Mouse (Mus musculus) frontal cortex, postnatal 14 days (tissue): ENCODE data around the gene Rnf166.

Experiments used
- DNase-seq, 2 experiments: peaks; one replicate each; pipeline ENCODE4 v3.0.0; 2022; ENCODE audit warnings: low spot score in 2 of 2

Gene Rnf166

DNA sequence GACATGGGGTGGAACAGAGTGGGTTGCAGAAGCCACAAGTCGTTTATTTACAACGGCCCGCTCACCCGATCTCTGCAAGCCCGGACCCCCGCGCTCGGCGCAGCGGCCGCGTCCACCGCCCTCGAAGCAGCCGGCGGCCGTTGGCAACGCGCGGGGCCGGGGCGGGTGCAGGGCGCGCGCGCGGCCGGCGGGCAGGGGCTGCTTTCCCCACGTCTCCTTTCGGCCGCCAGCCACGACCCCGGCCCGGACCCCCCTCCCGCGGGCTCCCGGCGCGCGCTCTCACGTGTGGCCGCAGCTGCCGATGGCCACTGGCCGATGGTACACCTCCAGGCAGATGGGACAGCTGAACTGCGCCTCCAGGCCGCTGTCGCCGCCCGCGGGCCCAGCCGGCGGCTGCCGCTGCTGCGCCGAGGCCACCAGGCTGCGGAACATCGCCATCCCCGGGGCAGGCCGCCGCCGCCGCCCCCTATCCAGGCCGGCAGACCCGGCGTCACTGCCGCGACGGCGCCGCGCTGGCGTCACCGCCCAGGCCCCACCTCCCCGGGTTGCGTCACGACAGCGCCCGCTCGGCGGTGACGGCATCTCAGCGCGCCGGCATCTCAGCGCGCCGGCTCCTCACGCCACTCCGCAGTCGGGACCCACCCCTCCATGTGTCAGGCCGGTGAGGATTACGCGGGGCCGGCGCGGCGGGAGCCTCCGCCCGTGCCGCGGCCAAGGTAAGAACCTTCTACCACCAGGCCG, at the start of gene Rnf166, which contains the start of gene Ctu2:
TSS of gene Rnf166 (minus strand) at position 485 of the 741 bp plus-strand sequence.
TSS of gene Ctu2 (plus strand) at position 564 of the 741 bp plus-strand sequence.
- peak; percentile 76 to 89 for DNase-seq

DNA sequence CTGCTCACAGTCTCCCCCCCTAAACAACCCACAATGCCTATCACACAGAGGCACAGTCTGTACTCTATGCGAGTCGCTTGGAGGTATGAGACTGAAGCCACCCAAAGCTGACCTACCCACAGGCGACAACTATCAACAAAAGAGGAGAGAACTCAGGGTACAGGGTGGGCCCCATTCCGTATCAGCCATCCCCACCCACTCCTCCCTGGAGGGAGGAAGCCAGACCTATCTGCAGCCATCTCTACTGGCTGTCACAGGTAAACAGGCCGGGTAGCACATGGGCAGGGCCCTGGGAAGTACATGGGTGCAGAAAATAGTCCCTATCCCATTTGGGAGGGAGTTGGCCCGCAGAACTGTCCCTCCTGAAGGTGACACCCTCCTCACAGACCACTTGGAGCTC, 49.1 kb upstream of the Rnf166 start:
- no peak for DNase-seq

DNA sequence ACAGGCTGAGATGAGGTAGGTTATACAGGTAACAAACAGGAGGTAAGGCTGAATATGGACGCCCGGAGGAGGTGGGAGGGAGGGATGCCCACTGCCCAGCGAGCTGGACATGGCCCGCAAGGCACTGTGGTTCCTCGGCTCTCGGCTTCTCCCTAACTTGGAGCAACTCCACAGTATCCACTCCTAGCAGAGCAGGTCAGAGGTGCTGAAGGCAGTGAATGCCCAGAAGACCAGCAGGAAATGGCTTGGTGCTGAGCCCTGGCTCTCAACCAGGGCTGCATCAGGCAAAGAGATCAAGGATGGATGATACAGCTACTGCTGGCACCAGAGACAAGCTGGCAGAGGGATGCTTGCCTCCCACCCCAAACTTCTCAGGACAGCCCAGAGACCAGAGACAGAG, 48.6 kb upstream of the Rnf166 start:
- DNase-seq: no peak

DNA sequence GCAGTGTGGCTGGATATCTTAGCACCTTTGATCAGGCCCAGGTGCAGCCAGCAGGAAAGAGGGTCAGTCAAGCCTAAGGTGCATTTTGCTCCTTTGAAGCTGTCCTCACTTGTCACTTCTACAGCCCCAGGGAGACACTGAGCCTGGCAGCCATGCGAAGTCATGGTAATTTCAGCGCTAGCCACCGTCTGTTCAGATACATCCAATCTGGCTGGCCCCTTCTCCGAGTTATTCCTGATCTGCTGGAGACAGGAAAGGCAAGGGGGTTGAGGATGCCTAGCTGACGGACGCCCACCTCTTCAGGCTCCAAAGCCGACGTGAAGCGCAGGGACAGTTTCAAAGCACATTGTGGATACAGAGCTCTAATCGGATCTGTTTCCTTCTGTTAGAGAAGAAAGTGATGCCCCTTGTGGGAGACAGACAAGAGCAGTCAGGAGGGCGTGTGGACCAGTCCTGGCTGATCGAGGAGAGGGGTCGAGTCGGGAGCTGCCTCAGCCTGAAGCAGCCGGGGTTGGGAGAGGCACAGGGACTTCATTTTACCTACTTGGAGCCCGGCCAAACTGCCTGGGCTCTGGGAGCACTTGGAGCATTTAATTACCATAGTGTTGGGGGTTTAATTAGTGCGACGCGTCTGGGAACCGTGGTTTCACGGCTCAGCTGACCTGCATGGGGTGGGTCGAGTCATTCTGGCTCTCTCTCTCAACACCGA, 47.9 kb upstream of the Rnf166 start:
- DNase-seq: peak; percentile 29 to 54

DNA sequence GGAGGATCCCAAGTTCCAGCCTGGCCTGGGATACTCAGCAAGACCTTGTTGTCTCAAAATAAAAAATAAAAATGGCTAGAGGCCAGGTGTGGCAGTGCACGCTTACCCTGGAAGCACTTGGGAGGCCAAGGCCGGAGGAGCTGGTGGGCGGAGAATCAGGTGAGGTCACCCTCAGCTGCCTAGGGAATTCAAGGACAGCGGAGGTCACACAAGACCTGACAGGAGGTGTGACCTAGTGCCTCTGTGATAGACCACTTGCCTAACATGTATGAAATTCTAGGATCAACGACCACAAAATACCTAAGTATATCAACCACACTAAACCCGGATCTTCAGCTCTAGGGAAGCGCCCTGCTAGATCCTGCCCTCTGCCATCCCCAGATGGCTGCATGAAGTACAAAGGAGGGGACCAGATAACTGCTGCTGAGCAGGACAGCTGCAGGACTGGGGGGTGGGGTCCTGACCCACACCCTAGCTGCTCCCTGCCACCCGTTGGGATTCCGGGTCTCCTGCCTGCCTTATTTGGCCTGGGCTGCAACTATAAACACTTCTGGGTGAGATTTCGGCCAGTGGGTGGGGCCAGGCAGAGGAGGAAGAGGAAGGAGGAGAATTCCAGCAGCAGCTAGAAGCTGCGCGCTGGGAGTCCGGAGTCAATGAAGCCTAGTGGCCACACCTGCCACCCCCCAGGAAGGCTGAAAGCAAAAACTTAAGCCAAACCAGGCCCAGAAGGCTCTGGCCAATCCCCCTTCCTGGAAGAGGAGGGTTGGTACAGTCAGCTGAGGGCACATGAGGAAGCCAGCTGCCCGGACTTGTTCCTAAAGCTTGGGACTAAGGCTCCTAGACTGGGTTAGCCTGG, 47.2 kb upstream of the Rnf166 start:
- no peak for DNase-seq

DNA sequence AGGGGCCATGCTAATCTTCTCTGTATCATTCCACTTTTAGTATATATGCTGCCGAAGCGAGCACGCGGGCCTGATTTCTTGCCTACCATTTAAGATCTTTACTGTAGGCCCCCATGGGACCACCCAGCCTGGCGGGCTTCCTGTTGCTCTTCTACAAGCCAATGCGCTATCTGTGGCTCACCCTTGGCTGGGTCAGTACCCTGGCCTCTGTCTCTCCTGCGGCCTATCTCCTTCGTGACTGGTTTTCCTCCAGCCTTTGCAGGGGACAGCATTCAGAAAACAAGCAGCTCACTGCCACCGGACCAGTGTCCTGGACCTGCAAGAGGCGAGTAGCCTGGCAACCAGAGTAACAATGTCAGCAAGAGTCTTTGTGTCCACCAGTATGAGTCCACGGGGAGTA, 44.7 kb upstream of the Rnf166 start:
- no peak for DNase-seq

DNA sequence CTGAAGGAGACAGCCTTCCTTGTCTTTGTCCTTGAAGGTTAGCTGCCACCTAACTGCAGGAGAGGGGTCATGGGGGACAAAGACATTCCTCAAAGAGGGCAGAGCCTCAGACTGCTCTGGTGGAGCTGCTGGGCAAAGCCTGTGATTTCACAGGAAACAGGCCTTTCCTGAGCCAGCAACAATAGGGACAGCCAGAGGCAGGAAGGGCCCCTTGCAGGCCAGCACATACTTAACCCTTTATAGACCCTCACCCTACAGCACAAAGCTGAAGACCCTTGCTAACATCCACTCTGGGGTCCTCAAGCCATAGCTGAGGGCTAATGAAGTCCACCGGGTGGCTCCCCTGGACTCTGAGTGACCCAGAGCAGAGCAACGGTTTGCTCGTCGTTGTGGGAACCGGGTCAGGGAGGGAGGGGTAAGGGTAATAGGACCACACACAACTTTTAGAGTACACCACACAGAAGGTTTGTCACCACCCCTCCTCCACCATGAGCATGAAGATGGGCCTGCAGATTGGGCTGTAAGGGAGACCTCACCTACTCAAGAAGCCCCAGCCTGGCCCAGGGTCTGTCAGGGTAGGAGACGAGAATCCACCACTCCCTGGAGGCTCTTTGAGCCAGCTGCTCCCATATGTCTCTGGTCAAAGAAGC, 41.8 kb upstream of the Rnf166 start:
- DNase-seq: no peak

DNA sequence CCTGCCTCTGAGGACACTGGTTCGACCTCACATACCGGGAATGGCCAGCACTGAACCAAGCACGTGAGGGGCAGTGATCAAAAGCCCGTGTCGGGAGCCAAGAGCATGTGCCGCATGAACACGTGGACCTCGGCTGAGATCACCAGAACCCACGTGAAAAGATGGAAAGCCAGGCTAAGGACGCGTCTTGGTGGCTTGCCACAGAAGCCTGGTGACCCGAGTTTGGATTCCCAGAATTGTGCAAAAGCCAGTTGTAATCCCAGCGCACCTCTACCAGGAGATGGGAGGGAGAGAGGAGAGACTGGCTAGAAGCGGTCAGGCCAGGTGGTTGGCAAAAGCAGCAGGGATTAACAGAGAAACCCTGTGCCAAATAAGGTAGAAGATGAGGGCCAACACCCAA, 39.8 kb upstream of the Rnf166 start:
- no peak for DNase-seq

DNA sequence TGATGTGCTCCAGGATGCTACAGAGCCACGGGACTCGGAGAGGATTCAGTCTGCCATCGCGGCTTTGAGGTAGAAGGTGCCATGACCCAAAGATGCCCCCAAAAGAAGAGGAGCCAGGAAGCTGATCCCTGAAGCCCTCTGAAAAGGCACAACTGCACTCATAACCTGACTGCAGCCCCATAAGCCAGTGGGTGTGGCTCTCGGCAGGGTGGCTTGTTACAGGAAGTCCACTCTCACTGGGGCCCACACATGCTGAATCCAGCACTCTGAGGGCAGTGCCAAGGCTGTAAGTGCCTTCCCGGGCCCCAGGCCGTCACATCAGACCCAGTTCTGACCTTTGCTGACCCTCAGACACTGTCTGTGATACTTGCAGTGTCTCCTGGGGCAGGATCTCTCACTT, 36.5 kb upstream of the Rnf166 start:
- no peak for DNase-seq

DNA sequence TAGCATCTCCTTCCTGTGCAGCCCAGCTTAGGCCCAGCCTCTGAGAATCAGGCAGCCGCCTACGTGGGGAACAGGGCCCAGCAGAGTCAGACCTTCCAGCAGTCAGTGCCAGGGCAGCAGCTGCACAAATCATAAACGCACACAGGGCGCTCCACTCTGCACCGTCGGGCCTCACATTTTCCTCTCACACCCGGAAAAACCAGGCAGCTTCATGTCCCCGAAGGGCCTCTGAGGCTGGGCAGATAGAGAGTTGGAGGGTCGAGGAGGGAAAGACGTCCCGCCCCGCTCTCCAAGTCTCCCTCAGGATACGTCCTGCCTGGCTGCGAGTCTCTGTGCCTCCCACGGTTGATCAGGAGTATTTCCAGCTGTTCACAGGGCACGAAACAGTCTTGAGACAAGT, 35.7 kb upstream of the Rnf166 start:
- no peak for DNase-seq

DNA sequence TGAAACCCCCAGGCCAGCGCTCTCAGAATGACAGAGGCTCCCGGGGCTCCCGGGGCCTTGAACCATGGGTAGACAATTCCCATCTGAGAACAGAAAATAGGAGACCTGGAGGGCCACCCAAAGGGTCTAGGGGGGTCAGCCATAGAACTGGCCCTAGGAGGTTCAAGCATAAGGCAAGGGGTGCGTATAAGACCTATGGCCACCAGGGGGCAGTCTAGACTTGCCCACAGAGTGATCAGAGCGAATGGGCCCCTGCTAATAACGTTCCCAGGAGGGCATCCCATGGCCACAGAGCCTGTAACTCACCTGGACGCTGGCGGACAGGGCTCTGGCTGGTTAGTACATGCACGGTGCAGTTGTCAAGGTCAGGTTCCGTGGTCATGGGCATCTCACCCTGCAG, 25.0 kb upstream of the Rnf166 start:
- DNase-seq: peak; percentile 46 to 64

DNA sequence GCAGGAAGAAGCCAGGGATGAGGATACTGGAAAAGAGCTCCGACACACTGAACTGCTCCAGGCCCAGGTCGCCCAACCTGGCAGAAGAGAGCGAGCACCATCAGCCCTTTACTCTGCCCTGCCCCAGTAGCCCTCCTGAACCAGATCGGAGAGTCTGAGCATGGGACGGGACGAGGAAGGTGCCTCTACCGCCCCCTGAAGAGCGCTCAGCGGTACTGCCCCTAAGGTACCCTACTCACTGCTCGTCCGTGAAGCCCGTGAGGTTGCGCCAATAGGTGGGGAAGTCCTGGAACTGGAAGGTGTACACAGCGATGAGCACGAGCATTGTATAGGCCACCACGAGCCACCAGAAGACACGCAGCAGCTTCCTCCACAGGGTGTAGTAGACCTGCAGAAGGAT, 22.0 kb upstream of the Rnf166 start:
- no peak for DNase-seq

DNA sequence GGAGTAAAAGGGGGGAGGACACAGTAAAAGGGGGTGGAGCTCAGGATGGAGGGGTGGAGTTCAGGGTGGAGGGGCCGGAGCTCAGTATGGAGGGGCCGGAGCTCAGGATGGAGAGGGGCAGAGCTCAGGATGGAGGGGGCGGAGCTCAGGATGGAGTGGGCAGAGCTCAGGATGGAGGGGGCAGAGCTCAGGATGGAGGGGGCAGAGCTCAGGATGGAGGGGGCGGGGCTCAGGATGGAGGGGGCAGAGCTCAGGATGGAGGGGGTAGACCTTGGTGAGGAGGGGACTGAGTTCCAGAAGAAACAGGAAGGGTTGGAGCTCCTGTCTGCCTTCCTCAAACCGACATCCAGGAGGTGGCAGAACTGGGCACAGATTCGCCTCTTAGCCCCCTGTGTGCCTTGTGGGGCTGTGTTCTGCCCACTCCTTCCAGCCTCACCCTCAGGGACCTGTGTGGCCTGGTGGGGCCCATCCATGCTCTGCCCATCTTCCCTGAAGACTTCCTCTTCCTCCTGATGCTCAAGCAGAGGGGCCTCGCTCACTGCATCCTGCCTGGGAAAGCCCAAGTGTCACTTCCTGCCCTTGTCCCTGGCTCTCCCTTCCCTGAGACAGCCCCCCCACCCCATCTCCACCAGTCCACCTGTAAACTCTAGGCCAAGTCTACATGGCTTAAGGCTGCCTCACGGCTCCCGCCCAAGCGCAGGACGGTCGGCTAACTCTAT, 21.3 kb upstream of the Rnf166 start:
- DNase-seq: no peak

DNA sequence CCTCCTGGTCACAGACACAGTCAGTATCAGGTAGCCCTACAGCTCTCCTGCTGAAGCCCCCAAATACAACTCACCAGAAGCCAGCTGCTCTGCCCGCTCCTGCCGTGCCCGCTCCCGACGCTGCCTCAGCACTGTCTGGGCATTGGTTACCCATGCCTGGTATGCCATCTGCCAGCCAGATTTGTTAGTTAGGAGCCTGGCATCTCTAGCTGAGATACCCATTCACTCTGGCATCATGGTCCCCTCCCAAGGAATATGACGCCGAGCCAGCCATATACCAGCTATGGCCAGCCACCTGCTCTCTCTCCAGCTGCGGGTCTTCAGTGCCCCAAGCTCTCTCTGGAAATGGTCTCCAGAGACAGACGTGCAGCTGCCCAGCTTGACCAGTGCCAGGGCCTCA, 12.5 kb upstream of the Rnf166 start:
- DNase-seq: no peak

DNA sequence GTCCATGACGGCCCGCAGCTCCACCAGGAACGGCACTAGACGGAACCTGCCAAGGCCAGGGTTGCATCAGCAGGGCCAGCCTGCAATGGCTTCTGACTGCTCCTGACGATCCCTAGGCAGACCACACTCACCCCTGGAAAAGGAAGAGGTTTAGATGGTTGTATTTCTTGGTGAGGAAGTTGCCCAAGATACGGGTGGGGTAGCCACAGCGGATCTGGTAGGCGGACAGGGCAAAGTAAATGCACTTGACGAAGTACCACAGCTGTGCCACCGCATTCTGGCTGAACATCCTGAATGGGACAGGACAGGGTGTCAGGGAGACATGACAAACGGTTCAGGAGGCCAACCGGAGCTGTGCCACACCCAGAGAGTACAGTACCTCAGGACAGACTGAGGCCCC, 9.0 kb upstream of the Rnf166 start:
- DNase-seq: no peak

DNA sequence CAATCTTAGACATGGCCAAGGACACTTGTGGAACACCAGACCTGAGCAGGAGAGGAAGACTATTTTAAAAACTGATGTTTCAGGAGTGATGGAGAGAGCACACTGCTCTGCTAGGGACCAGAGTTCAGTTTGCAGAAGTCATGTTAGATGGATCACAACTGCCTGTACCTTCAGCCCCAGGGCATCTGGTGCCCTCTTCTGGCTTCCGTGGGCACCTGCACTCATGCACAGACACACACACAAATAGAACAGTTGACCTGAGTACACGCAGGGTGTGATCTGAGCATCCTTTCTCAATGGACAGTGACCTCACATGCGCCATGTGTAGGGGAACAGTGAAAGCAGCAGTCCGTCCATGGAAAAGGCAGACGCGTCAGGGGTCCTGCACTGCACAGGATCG, 8.0 kb upstream of the Rnf166 start:
- DNase-seq: no peak

DNA sequence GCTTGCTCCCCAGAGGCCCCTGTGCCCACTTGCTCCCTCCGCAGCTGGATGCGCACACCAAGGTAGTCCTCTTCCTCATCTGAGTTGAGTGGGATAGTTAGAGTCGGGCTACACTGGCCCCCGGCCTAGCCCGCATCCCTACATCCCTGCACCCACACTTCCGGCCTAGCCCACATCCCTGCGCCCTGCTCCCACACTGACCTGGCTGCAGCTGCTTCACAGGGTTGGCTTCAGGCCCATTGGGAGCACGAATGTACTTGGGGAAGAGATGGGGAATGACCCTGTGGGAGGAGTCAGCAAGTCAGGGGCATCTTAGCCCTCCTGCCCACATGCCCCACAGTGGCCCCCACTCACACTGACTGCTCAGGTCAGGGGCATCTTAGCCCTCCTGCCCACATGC, 6.6 kb upstream of the Rnf166 start:
- no peak for DNase-seq

DNA sequence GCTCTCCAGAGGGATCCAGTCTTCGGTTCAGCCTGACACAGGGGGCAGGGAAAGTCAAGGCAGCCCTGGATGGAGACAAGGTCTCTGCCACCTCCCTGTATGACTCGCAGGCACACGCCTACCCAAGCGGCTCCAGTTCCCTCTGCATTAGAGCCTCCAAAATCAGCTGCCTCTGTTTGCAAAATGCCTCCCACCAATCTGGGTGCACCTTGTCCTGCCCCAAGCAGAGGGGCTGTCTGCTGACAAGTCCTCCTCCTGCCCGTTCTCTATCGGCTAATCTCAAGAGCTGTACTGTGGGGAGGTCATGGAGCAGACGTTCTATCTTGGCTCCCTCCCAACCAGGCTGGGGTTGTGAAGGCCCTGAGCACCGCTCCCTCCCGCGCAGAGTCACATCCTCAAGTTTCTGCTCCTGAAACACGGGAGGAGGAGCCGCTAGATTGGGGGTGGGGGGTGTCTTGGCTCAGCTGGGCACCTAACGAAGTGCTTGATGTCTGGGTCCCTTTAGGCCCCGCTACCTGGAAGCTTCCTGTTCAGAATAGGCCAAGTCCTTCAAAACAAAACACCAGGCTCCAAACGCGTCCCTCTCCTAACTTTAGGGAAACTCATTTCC, 808 bp downstream of the Rnf166 start:
- DNase-seq: no peak

DNA sequence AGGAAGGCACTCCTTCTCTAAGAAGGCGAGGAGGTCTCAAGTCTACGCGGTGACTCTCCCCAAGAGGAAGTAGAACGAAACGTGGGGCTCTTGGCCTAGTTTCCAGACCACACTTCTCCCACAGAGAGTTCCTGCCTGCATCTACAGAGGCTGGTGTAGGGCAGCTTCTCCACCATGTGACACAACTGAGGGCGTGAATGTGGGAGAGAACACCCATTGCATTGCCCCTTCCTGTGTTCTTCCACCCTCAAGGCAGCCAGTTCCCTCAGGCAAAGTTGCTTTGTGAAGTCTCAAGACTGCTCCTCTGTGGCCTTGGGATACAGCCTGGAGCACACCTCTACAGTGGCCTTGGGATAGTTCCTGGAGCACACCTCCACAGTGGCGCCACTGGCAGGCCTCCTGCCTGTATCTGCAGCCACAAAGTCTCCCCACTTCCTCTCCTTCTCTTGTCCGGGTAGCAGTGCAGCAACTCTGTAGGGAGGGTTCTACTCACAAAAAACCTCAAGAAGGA, 1.9 kb downstream of the Rnf166 start:
- no peak for DNase-seq

DNA sequence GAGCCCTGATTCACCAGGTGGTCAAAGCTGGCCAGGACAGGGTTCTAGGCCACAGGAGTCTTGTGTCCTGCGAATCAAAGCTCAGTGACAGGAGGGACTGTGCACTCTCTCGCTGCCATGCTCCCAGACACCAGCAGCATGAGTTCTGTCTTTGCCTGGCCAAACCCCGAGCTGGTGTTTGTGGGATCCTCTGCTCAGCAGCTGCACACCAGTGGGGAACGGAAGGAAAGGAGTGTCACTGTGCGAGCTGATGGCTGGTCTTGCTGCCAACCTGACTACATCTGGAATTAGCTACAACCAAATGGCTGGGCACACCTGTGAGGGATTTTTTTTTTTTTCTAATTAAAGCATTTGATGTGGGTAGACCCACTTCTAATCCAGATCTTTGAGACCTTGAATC, 5.2 kb downstream of the Rnf166 start:
- no peak for DNase-seq

DNA sequence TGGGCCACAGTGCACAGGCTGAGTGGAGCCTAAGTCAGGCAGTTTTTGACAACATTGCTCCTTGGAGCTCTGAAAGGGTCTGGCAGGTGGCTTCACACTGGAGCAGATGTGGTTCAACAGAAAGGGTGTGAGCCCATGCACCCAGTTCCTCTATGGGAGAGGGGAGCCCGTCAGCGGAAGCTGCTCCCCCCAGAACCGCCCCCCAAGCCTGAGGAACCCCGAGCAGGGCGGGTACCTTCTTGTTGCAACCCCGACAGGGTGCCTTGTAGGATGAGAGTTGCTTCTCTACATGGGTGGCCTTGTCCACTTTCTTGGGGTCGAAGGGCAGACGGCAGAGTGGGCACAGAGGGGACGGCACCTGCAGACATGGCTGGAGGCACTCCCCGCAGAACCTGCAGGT, 5.9 kb downstream of the Rnf166 start:
- no peak for DNase-seq
